ENCODE assay signal across 10 mouse cellular contexts in genomic region chr9:104269349-104269871, GRCm38 (mm10). TPM values are rescaled to one million over a fixed set of nuclear protein-coding genes. Genes with fewer than 3 reads are reported as not detected.
A peak's percentile ranks its signal among the peaks of the same experiment; 100 is the strongest.
DNase-seq lines count a peak whose midpoint lies in the region; ATAC-seq and TF ChIP-seq lines count a peak whose summit lies in the region.
"Had no signal": no experiment of that assay in that cellular context is flagged by ENCODE, and none has a peak within 500 bp of the region (broad histone marks: within the 10 kb centered on the region; RNA-seq: fewer than 3 reads in every experiment).

No protein-coding gene starts in this region.

- peak; percentile 25; the same call in 1 of the 2 replicates for ATAC-seq in G1E (ENCODE audit: extremely low read depth, insufficient number of reproducible peaks, low FRiP score, poor library complexity, severe bottlenecking)
- peak; percentile 85 to 90 for ATAC-seq in hematopoietic stem cell, adult 5-6 weeks (replicated peaks in 1 of 2; ENCODE audit: insufficient read depth in 1 of 2, low FRiP score in 2 of 2, low TSS enrichment in 1 of 2, low read depth in 1 of 2, poor library complexity in 2 of 2, severe bottlenecking in 2 of 2)
- no peak for ATAC-seq in forebrain, embryonic 11.5 days (replicated peaks; ENCODE audit: low FRiP score)

- no peak overlapping the region for H3K27ac ChIP-seq in forebrain, embryonic 11.5 days (ENCODE audit: low read depth, low read length)
- H3K27ac ChIP-seq: hindbrain, embryonic 14.5 days had no signal

- peaks cover 5% of the 10 kb centered on the region; the same call in 1 of the 2 replicates for H3K4me1 ChIP-seq in G1E (ENCODE audit: insufficient read depth, low read depth, low read length)
- no peaks in the 10 kb centered on the region for H3K4me1 ChIP-seq in forebrain, embryonic 11.5 days (replicated peaks; ENCODE audit: control insufficient read depth, insufficient read depth, low read length)

- no peaks in the 10 kb centered on the region for H3K9me3 ChIP-seq in G1E (replicated peaks)
- no peaks in the 10 kb centered on the region for H3K9me3 ChIP-seq in forebrain, embryonic 11.5 days (ENCODE audit: control insufficient read depth, low read length)

- peaks cover 8% of the 10 kb centered on the region for H3K27me3 ChIP-seq in G1E (ENCODE audit: insufficient read depth, low read length)
- no peaks in the 10 kb centered on the region for H3K27me3 ChIP-seq in forebrain, embryonic 11.5 days (ENCODE audit: control insufficient read depth, insufficient read depth, low read length)

- H3K9ac ChIP-seq in forebrain, embryonic 11.5 days (ENCODE audit: low read length) = no peak overlapping the region
- H3K9ac ChIP-seq: hindbrain, embryonic 14.5 days had no signal

- TF ChIP-seq CTCF in G1E (IDR thresholded peaks at IDR 0.05; ENCODE audit: low read depth, low read length) = no peak

- 41% methylated on average over 10 of the region's 10 CpGs for WGBS in forebrain, embryonic 11.5 days

- DNase-seq in layer of hippocampus, adult 11-12 months (ENCODE audit: low spot score) = peak; percentile 47
- DNase-seq in layer of hippocampus, postnatal 14 days (ENCODE audit: low spot score in 2 of 2) = no peak
- no peak for DNase-seq in G1E (ENCODE audit: low spot score)
- peak; percentile 30 for DNase-seq in retina, adult 2 months (ENCODE audit: low read depth, low spot score)
- no peak for DNase-seq in cerebellum, postnatal 25 days
- no peak for DNase-seq in layer of hippocampus, adult 9-10 months (ENCODE audit: low spot score)
- DNase-seq in forebrain, embryonic 11.5 days (ENCODE audit: low spot score) = no peak

- no peak overlapping the region for H3K4me3 ChIP-seq in G1E (ENCODE audit: low read depth, low read length)
- H3K4me3 ChIP-seq in forebrain, embryonic 11.5 days (ENCODE audit: low read depth, low read length) = no peak overlapping the region
- H3K4me3 ChIP-seq: erythroblast, embryonic 14.5 days had no signal

- H3K4me2 ChIP-seq in forebrain, embryonic 11.5 days (ENCODE audit: low read depth, low read length, severe bottlenecking) = no peak overlapping the region
- H3K4me2 ChIP-seq: hindbrain, embryonic 14.5 days had no signal

- no peaks in the 10 kb centered on the region for H3K36me3 ChIP-seq in G1E (replicated peaks)
- no peaks in the 10 kb centered on the region for H3K36me3 ChIP-seq in forebrain, embryonic 11.5 days (ENCODE audit: control insufficient read depth, insufficient read depth, low read length)

RNA-seq across cellular contexts. Expression of gene Dnajc13, which starts 6.7 kb away (rescaled TPM):
- 10 to 100 TPM; 60.7 to 77.9 TPM for total RNA-seq in layer of hippocampus, postnatal 14 days (2021)
- total RNA-seq in G1E (2014; fragmentation: Nextera tagmentation) (119 and 129 TPM in 2 replicates), G1E (2017) (44.0 and 55.7 TPM in 2 replicates)
- polyA plus RNA-seq in G1E (2012) = 62.9 and 68.3 TPM in 2 replicates
- total RNA-seq in hematopoietic stem cell, adult 5-6 weeks (2017) = 37.9 and 50.4 TPM in 2 replicates
- polyA plus RNA-seq in forebrain, embryonic 11.5 days (2014; fragmentation: Nextera tagmentation; extraction: Ambion mirVana) = 23.2 and 24.1 TPM in 2 replicates

Comparison
In these comparisons a context has a peak if more than half of its experiments do, and no peak if none do; other contexts are left out.
1. DNase-seq: peak in layer of hippocampus, adult 11-12 months (single experiment) and retina, adult 2 months (single experiment); none in layer of hippocampus, postnatal 14 days (0 of 2), G1E (single experiment), cerebellum, postnatal 25 days (0 of 2), layer of hippocampus, adult 9-10 months (single experiment) and forebrain, embryonic 11.5 days (single experiment).